Mouse (Mus musculus): Measurements from ENCODE around the gene Serpinb7. TPM values are rescaled to one million over a fixed set of nuclear protein-coding genes. Genes with fewer than 3 reads are reported as not detected.

The Serpinb7 gene
- total RNA-seq, 1 experiment = not detected

DNA sequence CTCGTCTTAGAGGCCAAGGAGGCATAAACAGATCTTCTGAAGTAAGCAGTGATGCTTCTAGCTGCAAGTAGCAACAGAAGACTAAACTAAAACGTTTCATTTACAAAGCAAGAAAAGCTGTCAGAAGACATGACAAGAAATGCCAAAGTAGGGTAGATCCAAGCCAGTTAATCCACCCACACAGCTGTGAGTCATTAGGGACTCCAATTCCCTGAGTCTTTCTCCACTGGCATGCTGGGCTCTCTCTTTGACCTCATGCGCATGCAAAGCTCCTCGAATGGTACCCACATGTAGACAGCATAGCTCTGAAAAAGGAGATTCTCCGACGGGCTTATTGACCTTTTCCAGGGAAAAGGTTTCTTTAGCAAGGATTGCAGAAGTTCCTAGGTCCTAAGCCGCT lies 33.5 kb upstream of the Serpinb7 start:
- H3K9me3 ChIP-seq (ENCODE audit: control insufficient read depth, insufficient read depth, low read depth, low read length) = no peaks in the 10 kb centered on the region

DNA sequence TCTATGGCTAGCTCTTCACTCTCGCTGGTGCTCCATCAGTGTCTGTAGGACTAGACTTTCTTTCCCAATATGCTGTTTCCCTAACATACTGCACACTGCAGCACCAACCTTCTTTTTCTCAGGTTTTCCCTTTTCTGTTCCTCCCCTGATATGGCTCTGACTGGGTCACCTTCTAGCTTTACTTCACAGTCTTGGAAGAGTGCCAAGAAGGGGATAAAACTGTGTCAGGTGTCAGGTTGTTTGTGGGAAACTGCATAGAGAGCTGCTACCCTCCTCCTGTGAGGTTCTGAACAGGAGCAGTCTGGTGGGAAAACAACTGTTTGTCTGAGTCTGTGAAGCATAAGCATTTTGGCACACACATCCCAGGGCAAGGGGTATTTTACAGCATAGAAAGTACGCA lies 30.5 kb upstream of the Serpinb7 start:
- no peaks in the 10 kb centered on the region for H3K4me1 ChIP-seq (ENCODE audit: control insufficient read depth in 2 of 2, insufficient read depth in 2 of 2, low read length in 2 of 2, poor library complexity in 1 of 2)
- no peak overlapping the region for H3K4me3 ChIP-seq (ENCODE audit: insufficient read depth in 1 of 2, low read depth in 1 of 2, low read length in 2 of 2, poor library complexity in 1 of 2, severe bottlenecking in 1 of 2)
- no peaks in the 10 kb centered on the region for H3K36me3 ChIP-seq (ENCODE audit: control insufficient read depth, insufficient read depth, low read length, poor library complexity, severe bottlenecking)
- H3K9ac ChIP-seq (ENCODE audit: insufficient read depth, low read depth, low read length, poor library complexity, severe bottlenecking) = no peak overlapping the region
- no peaks in the 10 kb centered on the region for H3K9me3 ChIP-seq (ENCODE audit: control insufficient read depth, insufficient read depth, low read depth, low read length)
- TF ChIP-seq ZC3H11A (IDR thresholded peaks at IDR 0.05; ENCODE audit: borderline replicate concordance, low read depth, low read length) = no peak
- no peak for TF ChIP-seq MAFK (IDR thresholded peaks at IDR 0.05; ENCODE audit: insufficient read depth, low read depth, low read length)
- no peak for TF ChIP-seq HCFC1 (IDR thresholded peaks at IDR 0.05; ENCODE audit: borderline replicate concordance, insufficient read depth, low read length)
- no peak for TF ChIP-seq CHD2 (IDR thresholded peaks at IDR 0.05; ENCODE audit: low read depth, low read length)
- TF ChIP-seq ZNF384 (IDR thresholded peaks at IDR 0.05; ENCODE audit: low read depth, low read length) = no peak
- H3K27ac ChIP-seq (ENCODE audit: insufficient read depth, low read depth, low read length, poor library complexity, severe bottlenecking) = no peak overlapping the region
- no peak for DNase-seq (ENCODE audit: low read depth, low spot score)
- in situ Hi-C loops (cut with MboI; ENCODE audit: low sequenced_read_pairs in 2 of 2, unreplicated experiment in 2 of 2) = no loop called here

More for the DNA sequence above, 33.5 kb upstream of the Serpinb7 start:
- Histone ChIP-seq H3K4me3 (ENCODE audit: insufficient read depth in 1 of 2, low read depth in 1 of 2, low read length in 2 of 2, poor library complexity in 1 of 2, severe bottlenecking in 1 of 2) (no peak overlapping the region), H3K27ac (ENCODE audit: insufficient read depth, low read depth, low read length, poor library complexity, severe bottlenecking) (no peak overlapping the region), H3K4me1 (ENCODE audit: control insufficient read depth in 2 of 2, insufficient read depth in 2 of 2, low read length in 2 of 2, poor library complexity in 1 of 2) (no peaks in the 10 kb centered on the region), H3K9ac (ENCODE audit: insufficient read depth, low read depth, low read length, poor library complexity, severe bottlenecking) (no peak overlapping the region), H3K36me3 (ENCODE audit: control insufficient read depth, insufficient read depth, low read length, poor library complexity, severe bottlenecking) (no peaks in the 10 kb centered on the region)
- no peak for TF ChIP-seq ZC3H11A (IDR thresholded peaks at IDR 0.05; ENCODE audit: borderline replicate concordance, low read depth, low read length)
- TF ChIP-seq ZNF384 (IDR thresholded peaks at IDR 0.05; ENCODE audit: low read depth, low read length) = no peak
- no peak for TF ChIP-seq MAFK (IDR thresholded peaks at IDR 0.05; ENCODE audit: insufficient read depth, low read depth, low read length)
- no peak for TF ChIP-seq HCFC1 (IDR thresholded peaks at IDR 0.05; ENCODE audit: borderline replicate concordance, insufficient read depth, low read length)
- no peak for TF ChIP-seq CHD2 (IDR thresholded peaks at IDR 0.05; ENCODE audit: low read depth, low read length)
- DNase-seq (ENCODE audit: low read depth, low spot score) = no peak
- in situ Hi-C loops (cut with MboI; ENCODE audit: low sequenced_read_pairs in 2 of 2, unreplicated experiment in 2 of 2) = no loop called here

DNA sequence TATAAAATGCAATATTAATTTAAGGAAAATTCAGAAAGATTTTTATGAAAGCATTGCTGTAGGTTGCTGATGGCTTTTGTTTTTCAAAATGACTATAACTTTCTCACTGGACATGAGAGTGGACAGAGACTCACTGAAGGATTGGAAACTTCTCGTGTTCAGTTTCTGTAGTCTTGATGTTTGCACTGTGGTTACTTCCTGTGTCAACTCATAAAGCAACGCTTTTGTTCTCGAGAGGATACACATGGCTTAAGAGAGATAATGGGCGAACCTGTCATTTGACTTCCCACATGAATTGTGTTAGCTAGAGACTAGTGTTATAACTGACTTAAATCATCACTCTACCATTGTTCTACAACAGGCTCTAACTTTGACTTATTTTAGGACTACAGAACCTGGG lies 22.5 kb upstream of the Serpinb7 start:
- Histone ChIP-seq H3K36me3 (ENCODE audit: control insufficient read depth, insufficient read depth, low read length, poor library complexity, severe bottlenecking) (no peaks in the 10 kb centered on the region), H3K27ac (ENCODE audit: insufficient read depth, low read depth, low read length, poor library complexity, severe bottlenecking) (no peak overlapping the region), H3K9ac (ENCODE audit: insufficient read depth, low read depth, low read length, poor library complexity, severe bottlenecking) (no peak overlapping the region), H3K4me1 (ENCODE audit: control insufficient read depth in 2 of 2, insufficient read depth in 2 of 2, low read length in 2 of 2, poor library complexity in 1 of 2) (no peaks in the 10 kb centered on the region), H3K4me3 (ENCODE audit: insufficient read depth in 1 of 2, low read depth in 1 of 2, low read length in 2 of 2, poor library complexity in 1 of 2, severe bottlenecking in 1 of 2) (no peak overlapping the region), H3K9me3 (ENCODE audit: control insufficient read depth, insufficient read depth, low read depth, low read length) (no peaks in the 10 kb centered on the region)
- in situ Hi-C loops (cut with MboI; ENCODE audit: low sequenced_read_pairs in 2 of 2, unreplicated experiment in 2 of 2) = no loop called here
- DNase-seq (ENCODE audit: low read depth, low spot score) = no peak
- TF ChIP-seq HCFC1 (IDR thresholded peaks at IDR 0.05; ENCODE audit: borderline replicate concordance, insufficient read depth, low read length) (no peak), ZNF384 (IDR thresholded peaks at IDR 0.05; ENCODE audit: low read depth, low read length) (no peak), CHD2 (IDR thresholded peaks at IDR 0.05; ENCODE audit: low read depth, low read length) (no peak), ZC3H11A (IDR thresholded peaks at IDR 0.05; ENCODE audit: borderline replicate concordance, low read depth, low read length) (no peak), MAFK (IDR thresholded peaks at IDR 0.05; ENCODE audit: insufficient read depth, low read depth, low read length) (no peak)

DNA sequence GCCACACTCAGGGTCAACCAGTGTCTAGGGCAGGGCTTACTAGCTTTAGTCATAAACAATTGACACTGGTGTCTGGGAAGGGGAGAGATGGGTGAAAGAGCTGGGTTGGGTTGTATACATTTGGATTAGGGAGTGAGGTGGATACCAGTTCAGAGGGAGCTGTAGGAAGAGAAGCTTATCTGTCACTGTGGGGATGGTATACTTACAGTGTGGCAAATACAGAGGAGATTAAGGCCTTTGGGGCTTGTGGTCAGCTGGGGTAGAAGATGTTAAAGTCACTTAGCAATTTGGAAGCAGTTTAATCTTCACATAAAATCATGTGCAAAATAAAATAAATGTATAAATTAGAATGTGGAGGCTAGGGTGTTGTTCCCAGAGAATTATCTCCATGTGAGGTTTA lies 21.1 kb upstream of the Serpinb7 start:
- Histone ChIP-seq H3K4me3 (ENCODE audit: insufficient read depth in 1 of 2, low read depth in 1 of 2, low read length in 2 of 2, poor library complexity in 1 of 2, severe bottlenecking in 1 of 2) (no peak overlapping the region), H3K4me1 (ENCODE audit: control insufficient read depth in 2 of 2, insufficient read depth in 2 of 2, low read length in 2 of 2, poor library complexity in 1 of 2) (no peaks in the 10 kb centered on the region), H3K9ac (ENCODE audit: insufficient read depth, low read depth, low read length, poor library complexity, severe bottlenecking) (no peak overlapping the region), H3K27ac (ENCODE audit: insufficient read depth, low read depth, low read length, poor library complexity, severe bottlenecking) (no peak overlapping the region), H3K36me3 (ENCODE audit: control insufficient read depth, insufficient read depth, low read length, poor library complexity, severe bottlenecking) (no peaks in the 10 kb centered on the region), H3K9me3 (ENCODE audit: control insufficient read depth, insufficient read depth, low read depth, low read length) (no peaks in the 10 kb centered on the region)
- TF ChIP-seq CHD2 (IDR thresholded peaks at IDR 0.05; ENCODE audit: low read depth, low read length) (no peak), HCFC1 (IDR thresholded peaks at IDR 0.05; ENCODE audit: borderline replicate concordance, insufficient read depth, low read length) (no peak), MAFK (IDR thresholded peaks at IDR 0.05; ENCODE audit: insufficient read depth, low read depth, low read length) (no peak), ZNF384 (IDR thresholded peaks at IDR 0.05; ENCODE audit: low read depth, low read length) (no peak), ZC3H11A (IDR thresholded peaks at IDR 0.05; ENCODE audit: borderline replicate concordance, low read depth, low read length) (no peak)
- in situ Hi-C loops (cut with MboI; ENCODE audit: low sequenced_read_pairs in 2 of 2, unreplicated experiment in 2 of 2) = no loop called here
- DNase-seq (ENCODE audit: low read depth, low spot score) = no peak

DNA sequence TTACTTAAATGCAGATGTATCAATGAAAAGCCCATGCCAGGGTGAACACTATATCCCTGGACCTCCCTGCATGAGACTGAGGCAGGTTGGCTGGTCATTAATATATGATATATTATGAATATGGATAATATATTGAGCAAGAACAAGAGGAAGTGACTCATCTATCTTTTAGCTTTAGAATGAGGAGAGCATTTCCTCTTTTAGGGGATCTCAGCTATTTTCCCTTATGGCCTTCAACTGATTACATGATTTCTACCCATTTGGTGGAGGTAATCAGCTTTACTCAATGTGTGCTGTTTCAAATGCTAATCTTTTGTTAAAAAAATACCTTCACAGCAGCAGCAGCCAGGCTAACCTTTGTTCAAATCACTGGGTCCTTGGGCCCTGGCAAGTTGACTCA lies 18.0 kb upstream of the Serpinb7 start:
- Histone ChIP-seq H3K9ac (ENCODE audit: insufficient read depth, low read depth, low read length, poor library complexity, severe bottlenecking) (no peak overlapping the region), H3K36me3 (ENCODE audit: control insufficient read depth, insufficient read depth, low read length, poor library complexity, severe bottlenecking) (no peaks in the 10 kb centered on the region), H3K4me1 (ENCODE audit: control insufficient read depth in 2 of 2, insufficient read depth in 2 of 2, low read length in 2 of 2, poor library complexity in 1 of 2) (no peaks in the 10 kb centered on the region), H3K27ac (ENCODE audit: insufficient read depth, low read depth, low read length, poor library complexity, severe bottlenecking) (no peak overlapping the region), H3K4me3 (ENCODE audit: insufficient read depth in 1 of 2, low read depth in 1 of 2, low read length in 2 of 2, poor library complexity in 1 of 2, severe bottlenecking in 1 of 2) (no peak overlapping the region), H3K9me3 (ENCODE audit: control insufficient read depth, insufficient read depth, low read depth, low read length) (no peaks in the 10 kb centered on the region)
- TF ChIP-seq ZC3H11A (IDR thresholded peaks at IDR 0.05; ENCODE audit: borderline replicate concordance, low read depth, low read length) (no peak), MAFK (IDR thresholded peaks at IDR 0.05; ENCODE audit: insufficient read depth, low read depth, low read length) (no peak), ZNF384 (IDR thresholded peaks at IDR 0.05; ENCODE audit: low read depth, low read length) (no peak), HCFC1 (IDR thresholded peaks at IDR 0.05; ENCODE audit: borderline replicate concordance, insufficient read depth, low read length) (no peak), CHD2 (IDR thresholded peaks at IDR 0.05; ENCODE audit: low read depth, low read length) (no peak)
- in situ Hi-C loops (cut with MboI; ENCODE audit: low sequenced_read_pairs in 2 of 2, unreplicated experiment in 2 of 2) = no loop called here
- no peak for DNase-seq (ENCODE audit: low read depth, low spot score)
